Mouse (Mus musculus) brown adipose tissue, adult 24 weeks (tissue): ENCODE data around the gene Sh3bgrl2. TPM values are rescaled to one million over a fixed set of nuclear protein-coding genes. Genes with fewer than 3 reads are reported as not detected.

ENCODE experiments used
- H3K27ac ChIP-seq: fragments of 200-500 bp; replicated peaks from 2 replicates; pipeline ENCODE4 v1.5.1; 2012; ENCODE audit warnings: low read depth, mild to moderate bottlenecking, low read length
- H3K4me1 ChIP-seq: fragments of 200-500 bp; 2 replicates; pipeline ENCODE4 v1.6.1; 2012; ENCODE audit warnings: low read length, mixed read lengths; ENCODE audit not compliant: control insufficient read depth, insufficient read depth, insufficient read length
- H3K4me3 ChIP-seq: fragments of 200-500 bp; 2 replicates; pipeline ENCODE4 v1.5.1; 2012; ENCODE audit warnings: low read depth, mild to moderate bottlenecking, low read length, moderate library complexity; ENCODE audit not compliant: insufficient read depth
- polyA plus RNA-seq: library from polyadenylated mRNA; stranded (reverse); fragments of >200 nt; gene quantifications from 2 replicates; pipeline ENCODE4 v1.2.4, GENCODE M21; 2012; ENCODE audit not compliant: missing spikeins, insufficient read depth, insufficient read length

Gene Sh3bgrl2
- polyA plus RNA-seq, 1 experiment = 8.0 TPM

- Histone ChIP-seq H3K4me1 (peaks cover 2% of the 10 kb centered on the region), H3K4me3 (no peak overlapping the region), H3K27ac (no peak overlapping the region)
Measured at GRCm38 (mm10) chr9:83652590-83653172, 104.6 kb downstream of the Sh3bgrl2 start.

DNA sequence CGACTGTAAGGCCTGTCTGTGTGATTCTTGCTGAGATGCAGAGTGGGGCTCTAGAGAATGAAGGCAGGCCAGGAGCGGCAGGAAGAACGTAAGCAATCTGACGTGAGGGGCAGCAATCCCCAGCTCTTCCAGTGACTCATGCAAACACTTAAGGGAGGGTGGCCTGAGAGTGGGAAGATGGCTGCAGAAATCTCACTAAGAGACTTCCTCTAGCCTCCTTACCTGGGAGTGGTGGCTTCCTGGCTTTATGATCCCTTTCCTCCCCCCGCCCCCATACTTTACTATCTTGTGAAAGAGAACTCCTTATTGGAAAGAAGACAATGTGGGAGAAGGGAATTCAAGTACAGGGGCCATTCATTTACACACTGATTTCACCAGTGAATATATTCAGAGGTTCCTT, 106.5 kb downstream of the Sh3bgrl2 start:
- Histone ChIP-seq H3K4me3 (no peak overlapping the region), H3K4me1 (no peaks in the 10 kb centered on the region; the same call in none of the 2 replicates), H3K27ac (peak overlapping the region; percentile 44; the same call in 1 of the 2 replicates)

- Histone ChIP-seq H3K4me3 (no peak overlapping the region), H3K4me1 (no peaks in the 10 kb centered on the region; the same call in 1 of the 2 replicates), H3K27ac (no peak overlapping the region)
Measured at GRCm38 (mm10) chr9:83656960-83657651, 109.0 kb downstream of the Sh3bgrl2 start.

GRCm38 (mm10) chr9:83657652-83658002, 109.5 kb downstream of the Sh3bgrl2 start:
- Histone ChIP-seq H3K27ac (no peak overlapping the region), H3K4me1 (no peaks in the 10 kb centered on the region; the same call in 1 of the 2 replicates), H3K4me3 (no peak overlapping the region)

DNA sequence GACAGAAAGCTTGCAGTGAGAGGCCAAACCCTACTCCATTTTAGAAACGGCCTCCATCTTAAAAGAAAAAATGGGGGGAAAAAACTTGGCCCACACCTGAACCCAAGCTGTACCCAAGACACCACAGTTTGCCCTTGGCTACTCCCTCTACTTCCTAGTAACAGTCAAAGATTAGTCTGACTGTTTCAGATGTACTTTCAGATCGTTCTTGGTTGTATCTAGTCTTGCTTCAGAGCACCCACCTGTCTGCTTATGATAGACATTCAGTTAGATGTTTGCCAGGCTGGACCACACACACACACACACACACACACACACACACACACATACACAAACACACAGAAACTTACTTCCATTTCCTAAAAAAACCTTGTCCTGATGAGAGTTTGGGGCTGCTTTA, 111.0 kb downstream of the Sh3bgrl2 start:
- Histone ChIP-seq H3K27ac (no peak overlapping the region), H3K4me1 (no peaks in the 10 kb centered on the region; the same call in 1 of the 2 replicates), H3K4me3 (no peak overlapping the region)

DNA sequence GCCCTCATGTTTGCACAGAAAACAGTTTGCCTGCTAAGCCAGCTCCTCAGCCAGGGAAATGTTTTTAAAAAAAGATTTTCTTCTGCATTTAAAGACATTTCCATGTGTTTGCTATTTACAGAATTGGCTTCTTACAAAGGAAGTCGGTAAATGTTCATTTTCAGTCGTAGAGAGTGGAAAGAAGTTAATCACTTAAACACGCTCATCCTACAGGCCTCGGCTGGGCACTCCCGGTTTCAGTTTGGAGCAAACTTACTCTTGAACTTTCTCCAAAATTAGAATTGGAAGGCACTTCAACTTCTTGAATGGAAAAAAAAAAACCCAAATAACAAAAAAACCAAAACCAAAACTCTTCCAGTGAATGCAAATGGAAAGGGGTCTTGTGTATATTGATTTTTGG, 113.7 kb downstream of the Sh3bgrl2 start:
- no peak overlapping the region for H3K4me3 ChIP-seq
- no peak overlapping the region for H3K27ac ChIP-seq

GRCm38 (mm10) chr9:83663981-83664897, 116.1 kb downstream of the Sh3bgrl2 start:
- H3K4me3 ChIP-seq = peak overlapping the region; percentile 45

More for the DNA sequence above, 113.7 kb downstream of the Sh3bgrl2 start:
- no peaks in the 10 kb centered on the region for H3K4me1 ChIP-seq

DNA sequence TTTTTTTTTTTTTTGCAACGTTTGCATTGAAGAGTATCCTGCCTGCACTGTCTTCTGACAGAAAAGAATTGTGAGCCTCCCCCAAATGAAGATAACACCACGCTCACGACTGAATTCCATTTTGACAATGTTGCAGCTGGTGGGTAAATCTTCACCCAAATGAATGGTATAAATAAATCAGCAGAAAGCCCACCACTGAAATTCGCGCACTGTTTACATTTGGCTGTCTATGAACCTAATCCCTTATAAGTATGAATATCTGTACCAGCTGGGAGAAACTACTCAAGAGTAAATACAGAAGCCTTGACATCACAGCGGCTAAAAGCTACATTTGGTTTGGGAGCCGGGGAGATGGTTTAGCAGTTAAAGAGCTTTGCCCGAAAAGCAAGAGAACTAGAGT, 116.8 kb downstream of the Sh3bgrl2 start:
- Histone ChIP-seq H3K4me1 (no peaks in the 10 kb centered on the region), H3K4me3 (no peak overlapping the region)

More at GRCm38 (mm10) chr9:83663981-83664897, 116.1 kb downstream of the Sh3bgrl2 start:
- Histone ChIP-seq H3K27ac (no peak overlapping the region), H3K4me1 (no peaks in the 10 kb centered on the region)

DNA sequence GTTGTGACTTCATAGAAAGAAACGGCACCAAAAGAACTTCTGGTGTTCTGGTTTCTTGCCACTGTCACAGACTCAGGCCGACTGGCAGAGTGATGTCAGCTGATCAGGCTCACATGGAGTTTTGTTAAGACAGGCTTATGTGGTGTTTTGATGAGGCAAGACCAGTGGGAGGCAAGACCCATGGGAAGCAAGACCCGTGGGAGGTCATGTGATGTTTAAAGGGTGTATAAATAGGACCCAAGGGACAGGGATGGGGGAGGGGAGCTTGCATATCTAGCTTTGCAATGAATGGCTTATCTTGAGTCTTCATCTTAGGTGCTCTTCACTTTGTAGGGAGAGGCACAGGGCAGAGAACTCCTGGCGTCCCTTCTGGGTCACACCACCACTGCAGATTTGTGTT, 118.9 kb downstream of the Sh3bgrl2 start:
- no peak overlapping the region for H3K27ac ChIP-seq
- no peaks in the 10 kb centered on the region for H3K4me1 ChIP-seq
- H3K4me3 ChIP-seq = no peak overlapping the region

More for the DNA sequence above, 116.8 kb downstream of the Sh3bgrl2 start:
- no peak overlapping the region for H3K27ac ChIP-seq

- H3K27ac ChIP-seq = no peak overlapping the region
- H3K4me1 ChIP-seq = peaks cover 10% of the 10 kb centered on the region
- no peak overlapping the region for H3K4me3 ChIP-seq
Measured at GRCm38 (mm10) chr9:83679626-83680025, 131.5 kb downstream of the Sh3bgrl2 start.

- H3K27ac ChIP-seq = no peak overlapping the region
Measured at GRCm38 (mm10) chr9:83681661-83682655, 133.8 kb downstream of the Sh3bgrl2 start.

DNA sequence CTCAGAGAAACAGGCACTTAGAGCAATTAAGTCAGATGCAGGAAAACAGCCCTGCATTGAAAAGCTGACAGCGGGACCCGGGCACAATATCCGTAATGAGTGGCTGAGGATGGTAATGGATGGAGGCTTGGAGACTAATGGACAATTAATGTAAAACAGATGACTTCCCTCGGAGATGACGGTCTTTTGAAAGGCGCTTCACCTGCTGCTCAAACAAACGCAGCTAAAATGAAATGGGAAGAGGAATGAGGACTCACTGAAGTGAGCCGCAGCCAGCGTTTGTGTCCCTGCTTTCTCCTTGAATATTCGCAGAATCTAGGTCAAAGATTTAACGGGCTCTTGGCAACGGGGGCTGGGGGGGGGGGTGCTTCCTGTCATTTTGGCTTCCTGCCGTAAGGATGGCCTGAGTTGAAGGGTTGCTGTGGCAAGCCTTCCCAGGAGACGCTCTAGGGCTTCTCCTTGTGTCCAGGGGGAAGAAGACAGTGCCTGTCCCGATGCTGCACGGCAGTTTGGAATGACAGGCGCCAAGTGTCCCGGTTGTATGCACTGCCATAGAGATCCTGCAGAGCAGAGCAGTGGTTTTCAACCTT, 138.5 kb downstream of the Sh3bgrl2 start:
- Histone ChIP-seq H3K4me1 (peaks cover 11% of the 10 kb centered on the region), H3K4me3 (peak overlapping the region; percentile 45), H3K27ac (no peak overlapping the region)

More at GRCm38 (mm10) chr9:83681661-83682655, 133.8 kb downstream of the Sh3bgrl2 start:
- Histone ChIP-seq H3K4me3 (no peak overlapping the region), H3K4me1 (peaks cover 15% of the 10 kb centered on the region)

DNA sequence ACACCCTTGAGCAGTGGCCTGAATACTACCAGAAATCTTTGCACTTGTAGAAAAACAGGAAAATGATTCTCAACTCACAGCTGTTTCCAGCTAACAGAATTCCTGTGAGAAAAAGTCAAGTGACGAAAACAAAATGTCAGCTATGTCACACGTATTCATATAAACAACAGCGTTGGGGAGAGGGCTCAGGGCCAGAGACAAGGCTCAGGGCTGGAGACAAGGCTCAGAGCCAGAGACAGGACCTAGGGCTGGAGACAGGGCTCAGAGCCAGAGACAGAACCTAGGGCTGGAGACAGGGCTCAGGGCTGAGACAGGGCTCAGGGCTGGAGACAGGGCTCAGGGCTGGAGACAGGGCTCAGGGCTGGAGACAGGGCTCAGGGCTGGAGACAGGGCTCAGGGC, 139.8 kb downstream of the Sh3bgrl2 start:
- H3K27ac ChIP-seq = no peak overlapping the region; the same call in 1 of the 2 replicates
- H3K4me1 ChIP-seq = peaks cover 11% of the 10 kb centered on the region
- no peak overlapping the region for H3K4me3 ChIP-seq
